Mouse (Mus musculus) cortical plate, adult 2 months (tissue): ENCODE data around the gene Ifi35.

ENCODE experiments used
- CTCF ChIP-seq: fragments of 200-500 bp; IDR thresholded peaks from 2 replicates; pipeline ENCODE4 v1.5.1; 2011; ENCODE audit warnings: mild to moderate bottlenecking, control low read depth, low read length; ENCODE audit not compliant: insufficient read depth; ENCODE audit errors: extremely low read depth
- POLR2A ChIP-seq: fragments of 200-500 bp; IDR thresholded peaks from 2 replicates; pipeline ENCODE4 v1.6.1; 2011; ENCODE audit warnings: mild to moderate bottlenecking, low read length, control low read depth; ENCODE audit not compliant: insufficient read depth; ENCODE audit errors: extremely low read depth

DNA sequence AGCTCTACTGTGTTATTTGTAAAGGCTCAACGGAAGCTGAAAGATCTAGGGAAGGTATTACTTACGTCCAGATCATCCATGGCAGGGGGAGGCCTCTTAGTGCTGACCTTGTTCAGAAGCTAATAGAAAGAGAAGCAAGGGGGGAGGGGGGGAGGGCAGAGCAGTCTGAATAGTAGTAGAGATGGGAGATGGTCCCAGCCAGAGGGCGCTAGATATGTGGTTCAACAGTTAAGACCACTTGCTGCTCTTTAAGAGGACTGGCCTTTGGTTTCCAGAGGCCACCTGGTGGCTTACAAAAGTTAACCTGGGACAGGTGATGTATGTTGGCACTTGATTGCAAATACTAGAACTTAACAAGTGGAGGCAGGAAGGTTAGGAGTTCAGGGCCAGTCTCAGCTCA is 28.6 kb upstream of the Ifi35 start:
- no peak for TF ChIP-seq POLR2A
- TF ChIP-seq CTCF = peak; percentile 21
